Mouse (Mus musculus) E14TG2a.4 (cell line): Measurements from ENCODE around the gene Doc2g.

Source experiments
- H3K27me3 ChIP-seq: 2 replicates; pipeline ENCODE4 v1.6.1; 2014; ENCODE audit warnings: low read length, control low read depth; ENCODE audit not compliant: insufficient read depth
- H3K36me3 ChIP-seq: 2 replicates; pipeline ENCODE4 v1.6.1; 2014; ENCODE audit warnings: low read length, control low read depth; ENCODE audit not compliant: insufficient read depth
- H3K4me1 ChIP-seq: replicated peaks from 2 replicates; pipeline ENCODE4 v1.6.1; 2014; ENCODE audit warnings: low read depth, low read length, control low read depth
- H3K4me3 ChIP-seq: replicated peaks from 2 replicates; pipeline ENCODE4 v1.5.1; 2014; ENCODE audit warnings: mild to moderate bottlenecking, low read length
- H3K9me3 ChIP-seq: 2 replicates; pipeline ENCODE4 v1.6.1; 2014; ENCODE audit warnings: low read length, control low read depth
- CTCF ChIP-seq: conservative IDR thresholded peaks from 2 replicates; pipeline ENCODE4 v1.5.1; 2014; ENCODE audit warnings: low read length
- NANOG ChIP-seq: IDR thresholded peaks from 2 replicates; pipeline ENCODE4 v1.6.1; 2014; ENCODE audit warnings: borderline replicate concordance, low read length, mixed read lengths
- POU5F1 ChIP-seq: IDR thresholded peaks from 2 replicates; pipeline ENCODE4 v1.6.1; 2014; ENCODE audit warnings: low read length, borderline replicate concordance

The Doc2g gene

DNA sequence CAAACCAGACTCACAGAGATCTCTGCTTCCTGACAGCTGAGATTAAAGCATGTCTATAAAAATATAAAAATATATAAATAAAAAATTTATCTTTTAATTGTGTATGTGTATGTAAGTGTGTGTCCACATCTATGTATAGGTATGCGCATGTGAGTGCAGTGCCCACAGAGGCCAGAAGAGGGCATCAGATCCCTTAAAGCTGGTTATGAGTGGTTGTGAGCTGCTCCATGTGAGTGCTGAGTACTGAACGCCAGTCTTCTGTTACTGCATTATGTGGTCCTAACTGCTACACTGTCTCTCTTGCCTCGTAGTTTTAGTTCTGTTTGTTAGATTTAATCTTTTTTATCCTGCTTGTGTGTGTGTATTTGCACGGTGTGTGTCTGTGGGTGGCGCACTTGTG is 47.9 kb downstream of the Doc2g start:
- H3K4me1 ChIP-seq, result peaks cover 57% of the 10 kb centered on the region
- TF ChIP-seq CTCF (peak; percentile 31), NANOG (no peak)
- no peak overlapping the region for H3K4me3 ChIP-seq
- no peaks in the 10 kb centered on the region for H3K27me3 ChIP-seq
- no peaks in the 10 kb centered on the region for H3K36me3 ChIP-seq
- peaks cover 3% of the 10 kb centered on the region; the same call in 1 of the 2 replicates for H3K9me3 ChIP-seq

DNA sequence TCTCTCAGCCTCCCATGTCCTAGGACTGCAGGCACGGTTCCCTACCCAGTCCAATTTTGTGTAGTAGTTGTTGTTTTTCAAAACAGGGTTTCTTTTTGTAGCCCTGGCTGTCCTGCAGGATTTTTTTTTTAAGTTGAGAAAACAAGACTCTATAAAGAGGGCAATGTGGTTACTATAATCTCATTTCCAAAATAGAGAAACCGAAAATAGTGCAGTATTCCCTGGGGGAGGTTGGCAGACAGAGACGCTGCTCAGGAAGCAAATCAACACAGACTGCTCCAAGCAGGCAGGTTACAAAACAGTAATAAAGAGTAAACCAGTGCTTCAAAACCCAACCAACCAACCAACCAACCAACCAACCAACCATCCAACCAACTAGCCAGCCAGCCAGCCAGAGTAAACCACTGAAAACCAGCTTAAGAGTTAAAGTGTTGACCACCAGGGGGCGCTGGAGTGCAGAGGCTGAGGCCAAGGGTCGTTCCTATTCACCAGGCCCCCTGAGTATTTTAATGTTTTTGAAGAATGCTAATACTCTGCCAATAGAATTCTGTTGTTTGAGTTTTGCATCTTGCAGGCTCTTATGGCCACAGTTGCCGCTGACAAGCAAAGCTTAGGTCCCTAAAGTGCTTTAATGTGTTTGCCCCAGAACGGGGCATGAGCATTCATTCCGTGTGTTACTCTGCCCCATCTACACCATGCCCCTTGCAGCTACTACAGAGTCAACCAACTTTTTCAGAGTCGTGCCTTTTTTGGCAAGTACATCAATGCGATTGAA is 48.8 kb downstream of the Doc2g start:
- TF ChIP-seq POU5F1, result no peak
- peak; percentile 81 for TF ChIP-seq CTCF
- no peak overlapping the region for H3K4me3 ChIP-seq
- H3K9me3 ChIP-seq, result peaks cover 3% of the 10 kb centered on the region; the same call in 1 of the 2 replicates
- no peaks in the 10 kb centered on the region for H3K27me3 ChIP-seq
- H3K36me3 ChIP-seq, result no peaks in the 10 kb centered on the region
- H3K4me1 ChIP-seq, result peaks cover 58% of the 10 kb centered on the region

DNA sequence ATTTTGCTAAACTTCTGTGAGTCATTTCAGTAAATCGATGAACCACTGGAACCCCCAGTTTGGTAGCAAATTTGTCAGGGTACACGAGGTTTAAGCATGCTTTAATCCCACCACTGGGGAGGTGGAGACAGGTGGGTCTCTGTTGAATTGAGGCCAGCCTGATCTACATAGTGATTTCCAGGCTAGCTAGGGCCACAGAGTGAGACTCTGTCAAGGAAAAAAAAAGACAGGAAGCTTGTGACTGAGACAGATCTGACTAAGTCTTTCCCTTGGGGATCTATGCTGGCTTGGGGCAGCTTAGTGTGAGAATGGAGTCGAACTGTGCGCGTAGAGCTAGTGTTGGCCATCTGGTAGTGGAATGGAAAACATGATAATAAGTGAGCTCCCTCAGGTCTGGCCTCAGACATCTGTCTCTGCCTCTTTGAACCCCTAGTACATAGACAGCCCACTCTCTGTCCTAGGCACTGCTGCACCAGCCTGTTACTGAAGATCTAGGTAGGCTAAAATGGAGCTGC is 49.5 kb downstream of the Doc2g start:
- Histone ChIP-seq H3K27me3 (no peaks in the 10 kb centered on the region), H3K4me1 (peaks cover 58% of the 10 kb centered on the region), H3K36me3 (no peaks in the 10 kb centered on the region), H3K9me3 (peaks cover 3% of the 10 kb centered on the region; the same call in 1 of the 2 replicates), H3K4me3 (no peak overlapping the region)
- no peak for TF ChIP-seq POU5F1
- TF ChIP-seq NANOG, result no peak
- no peak for TF ChIP-seq CTCF

DNA sequence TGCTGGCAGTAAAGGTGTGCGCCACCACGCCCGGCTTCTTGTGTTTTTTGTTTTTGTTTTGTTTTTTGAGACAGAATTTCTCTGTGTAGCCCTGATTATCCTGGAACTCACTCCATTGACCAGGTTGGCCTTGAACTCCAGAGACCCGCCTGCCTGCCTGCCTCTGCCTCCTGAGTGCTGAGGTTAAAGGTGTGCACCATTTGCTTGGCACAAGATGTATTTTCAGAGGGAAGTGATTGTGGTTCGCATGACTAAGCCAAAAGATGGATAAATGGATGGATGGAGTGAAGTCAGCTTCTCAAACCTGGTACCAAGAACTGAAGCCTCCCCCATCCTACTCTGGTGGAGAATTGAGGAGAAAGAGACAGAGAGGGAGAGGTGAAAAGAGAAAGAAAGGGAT is 51.5 kb downstream of the Doc2g start:
- Histone ChIP-seq H3K27me3 (no peaks in the 10 kb centered on the region), H3K4me1 (peaks cover 68% of the 10 kb centered on the region), H3K4me3 (no peak overlapping the region), H3K36me3 (no peaks in the 10 kb centered on the region), H3K9me3 (peaks cover 3% of the 10 kb centered on the region; the same call in 1 of the 2 replicates)
- no peak for TF ChIP-seq NANOG
- no peak for TF ChIP-seq CTCF
- TF ChIP-seq POU5F1, result no peak

DNA sequence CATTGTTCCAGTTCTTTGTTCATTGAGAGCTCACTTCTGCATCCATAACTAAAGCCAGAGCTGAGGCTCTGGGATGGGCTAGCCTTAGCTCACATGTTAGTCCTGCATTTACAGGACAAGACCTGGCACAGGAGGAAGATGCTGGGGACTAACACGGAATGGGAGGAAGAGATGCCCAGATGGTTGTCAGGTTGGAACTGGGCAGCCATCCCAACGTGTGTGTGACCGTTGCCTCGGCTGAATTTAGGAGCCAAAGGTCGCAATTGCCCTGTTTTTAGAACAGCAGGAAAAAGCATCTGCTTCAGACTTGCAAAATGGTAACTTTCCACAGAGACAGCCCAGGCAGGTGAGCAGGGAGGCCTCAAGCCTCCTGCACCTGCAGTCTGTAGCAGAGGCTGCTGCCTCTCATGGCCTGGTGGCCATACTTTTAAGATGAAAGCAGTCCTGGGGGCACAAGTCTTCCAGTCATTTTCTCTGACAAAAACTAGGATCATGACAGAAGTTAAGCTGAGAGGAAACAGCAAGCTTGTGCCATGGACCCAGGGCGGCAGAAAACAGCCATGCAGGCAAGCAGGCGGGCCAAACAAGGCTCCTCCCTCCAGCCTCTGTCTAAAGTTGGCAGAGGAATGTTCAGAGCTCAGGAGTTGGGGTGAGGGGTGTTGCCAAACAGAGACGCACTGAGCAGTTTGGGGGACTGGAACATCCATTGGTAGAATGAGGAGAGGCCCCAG is 52.3 kb downstream of the Doc2g start:
- Histone ChIP-seq H3K4me3 (peak overlapping the region; percentile 59), H3K36me3 (no peaks in the 10 kb centered on the region), H3K4me1 (peaks cover 73% of the 10 kb centered on the region), H3K9me3 (peaks cover 3% of the 10 kb centered on the region; the same call in 1 of the 2 replicates), H3K27me3 (no peaks in the 10 kb centered on the region)
- TF ChIP-seq CTCF, result no peak
- TF ChIP-seq NANOG, result no peak
- TF ChIP-seq POU5F1, result no peak

DNA sequence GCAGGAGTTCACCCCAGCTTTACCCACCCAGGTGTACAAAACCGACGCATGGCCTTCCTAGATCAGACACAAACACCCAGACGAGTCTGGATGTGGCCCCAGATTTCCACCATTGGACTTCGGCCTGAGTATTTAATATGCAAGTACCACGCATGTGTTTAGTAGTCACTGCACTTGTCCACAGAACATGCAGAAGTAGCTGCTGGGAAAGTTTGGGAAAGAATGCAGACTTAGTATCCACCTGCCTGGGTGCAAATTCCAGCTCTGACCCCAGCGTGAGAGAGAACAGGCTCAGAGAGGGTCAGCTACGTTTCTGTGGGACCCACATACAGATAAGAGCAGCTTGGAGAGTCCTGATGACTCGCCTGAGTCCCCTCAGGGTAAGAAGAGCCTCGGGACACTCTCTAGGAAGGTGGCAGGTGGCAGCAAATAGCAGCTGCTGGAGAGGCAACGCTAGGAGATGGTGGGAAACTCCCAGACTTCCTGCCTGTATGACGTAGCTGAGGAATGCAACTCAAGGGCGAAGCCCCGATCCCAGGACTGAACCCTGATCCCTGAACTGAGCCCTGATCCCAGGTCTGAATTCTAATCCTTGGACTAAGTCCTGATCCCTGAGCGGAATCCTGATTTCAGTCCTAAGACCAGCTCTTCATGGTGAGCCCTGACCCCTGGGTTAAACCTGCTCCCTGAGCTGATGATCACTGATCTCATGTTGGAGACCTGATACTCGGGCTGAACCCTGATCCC is 53.0 kb downstream of the Doc2g start:
- no peaks in the 10 kb centered on the region for H3K9me3 ChIP-seq
- H3K27me3 ChIP-seq, result no peaks in the 10 kb centered on the region
- peak overlapping the region; percentile 59 for H3K4me3 ChIP-seq
- peaks cover 80% of the 10 kb centered on the region for H3K4me1 ChIP-seq
- TF ChIP-seq CTCF (no peak), POU5F1 (no peak), NANOG (no peak)
- H3K36me3 ChIP-seq, result no peaks in the 10 kb centered on the region
